Mouse (Mus musculus) urinary bladder, postnatal 36 days (tissue): Measurements from ENCODE around the gene Pacs1.
A peak's percentile ranks its signal among the peaks of the same experiment; 100 is the strongest.
"Not testable (repeated sequence)": the region's sequence is repeated elsewhere in the genome, so short reads cannot be mapped to it uniquely, and the experiment has no call there.

Experiments
- DNase-seq, 2 experiments: peaks; one replicate each; pipeline ENCODE4 v3.0.0; 2022; ENCODE audit warnings: low spot score in 2 of 2, mixed read lengths in 1 of 2

Gene Pacs1

DNA sequence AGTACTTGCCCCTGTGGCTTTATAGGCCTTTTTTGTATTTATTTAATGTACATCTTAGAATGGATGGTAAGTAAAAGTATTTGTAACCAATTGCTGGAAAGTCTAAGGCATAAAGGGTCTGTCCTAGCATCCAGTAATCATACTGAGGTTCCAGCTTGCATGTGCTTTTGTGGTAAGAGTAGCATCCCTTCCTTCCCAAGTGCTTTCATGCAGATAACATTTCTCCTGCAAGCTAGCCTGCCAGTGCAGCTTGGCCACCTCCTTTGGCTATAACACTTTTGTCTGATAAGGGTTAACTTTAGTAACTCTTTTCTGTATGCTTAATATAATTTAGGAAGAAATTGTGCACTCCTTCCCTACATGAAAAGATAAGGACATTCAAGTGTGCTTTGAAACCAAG lies 4.9 kb downstream of the Pacs1 start:
- DNase-seq: no peak

DNA sequence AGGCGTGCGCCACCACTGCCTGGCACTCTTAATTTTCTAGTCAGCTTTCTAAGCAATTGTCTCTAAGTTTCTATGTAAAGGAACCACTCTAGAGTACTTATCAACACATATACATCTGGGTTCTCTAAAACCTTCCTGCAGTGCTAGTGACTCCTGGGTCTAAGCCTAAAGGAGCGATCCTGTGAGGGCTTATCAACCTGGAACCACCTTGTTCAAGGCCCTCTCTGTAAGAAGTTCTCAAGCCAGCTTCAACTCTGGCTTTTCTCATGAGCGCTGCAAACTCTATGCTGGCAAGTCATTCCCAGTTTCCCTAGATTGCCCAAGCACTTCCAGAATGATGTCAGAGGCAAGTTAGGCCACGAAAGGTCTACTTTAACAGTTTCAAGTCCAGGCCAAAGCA lies 5.9 kb downstream of the Pacs1 start:
- DNase-seq: no peak

DNA sequence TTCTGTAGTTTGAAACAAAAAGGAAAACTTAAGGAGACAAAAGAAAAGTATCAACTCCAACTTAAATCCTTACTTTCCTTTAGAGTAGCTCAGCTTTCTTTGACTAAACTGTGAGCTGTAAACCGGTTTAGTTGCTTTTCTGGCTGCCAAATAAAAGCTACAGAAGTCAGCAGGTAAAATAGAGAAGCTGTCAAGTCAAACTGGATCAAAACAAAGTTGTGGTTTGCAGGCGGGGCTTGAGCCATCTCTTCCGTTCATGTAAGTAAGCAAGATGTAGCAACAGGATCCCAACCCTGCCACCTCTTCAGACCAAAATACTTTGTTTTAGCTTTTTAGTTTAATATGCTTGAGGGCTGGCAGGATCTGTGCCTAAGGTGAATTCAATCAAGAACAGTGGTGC lies 15.8 kb downstream of the Pacs1 start:
- peak; percentile 30 to 48 for DNase-seq

DNA sequence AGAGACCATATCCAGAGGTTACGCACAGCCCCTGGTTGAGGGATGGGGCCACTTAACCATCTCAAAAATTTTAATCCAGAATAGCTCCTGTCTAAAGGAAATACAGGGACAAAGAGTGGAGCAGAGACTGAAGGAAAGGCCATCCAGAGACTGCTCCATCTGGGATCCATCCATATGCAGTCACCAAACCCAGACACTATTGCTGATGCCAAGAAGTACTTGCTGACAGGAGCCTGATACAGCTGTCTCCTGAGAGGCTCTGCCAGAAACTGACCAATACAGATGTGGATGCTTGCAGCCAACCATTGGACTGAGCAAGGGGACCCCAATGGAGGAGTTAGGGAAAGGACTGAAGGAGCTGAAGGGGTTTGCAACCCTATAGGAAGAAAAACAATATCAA lies 35.9 kb downstream of the Pacs1 start:
- DNase-seq: not testable (repeated sequence)

DNA sequence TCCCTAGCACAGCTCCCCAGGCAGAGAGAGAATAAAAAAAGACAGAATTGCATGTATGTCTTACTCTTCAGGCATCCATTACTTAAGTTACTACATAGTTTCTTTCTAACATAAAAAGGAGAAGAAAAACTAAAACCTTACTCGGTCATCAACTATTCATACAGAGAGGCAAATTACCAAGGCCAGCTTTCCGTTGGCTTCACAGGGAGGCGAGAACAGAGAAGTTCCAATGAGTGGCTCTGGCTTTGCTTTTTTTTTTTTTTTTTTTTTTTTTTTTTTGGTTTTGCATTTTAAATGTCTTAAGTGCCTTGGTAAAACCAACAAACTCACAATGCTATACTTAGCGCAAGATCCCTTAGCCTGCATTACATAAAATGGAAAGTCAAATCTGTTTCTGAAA lies 40.2 kb downstream of the Pacs1 start:
- no peak for DNase-seq

DNA sequence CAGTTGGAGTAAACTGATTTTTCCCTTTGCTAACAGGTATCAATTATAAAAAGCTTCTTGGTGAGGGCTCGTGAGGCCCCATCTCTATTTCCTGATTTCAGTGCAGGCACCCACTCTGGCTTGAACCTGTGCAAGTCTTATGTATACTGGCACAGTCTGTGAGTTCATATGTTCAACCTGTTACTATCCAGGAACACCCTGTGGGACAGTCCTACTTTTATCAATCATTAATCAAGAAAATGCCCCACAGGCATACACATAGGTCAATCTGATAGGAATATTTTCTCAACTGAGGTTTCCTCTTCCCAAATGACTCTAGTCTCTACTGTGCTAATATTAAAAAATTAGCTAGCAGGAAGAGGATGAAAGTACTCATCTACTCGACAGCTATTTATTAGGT lies 42.8 kb downstream of the Pacs1 start:
- no peak for DNase-seq

DNA sequence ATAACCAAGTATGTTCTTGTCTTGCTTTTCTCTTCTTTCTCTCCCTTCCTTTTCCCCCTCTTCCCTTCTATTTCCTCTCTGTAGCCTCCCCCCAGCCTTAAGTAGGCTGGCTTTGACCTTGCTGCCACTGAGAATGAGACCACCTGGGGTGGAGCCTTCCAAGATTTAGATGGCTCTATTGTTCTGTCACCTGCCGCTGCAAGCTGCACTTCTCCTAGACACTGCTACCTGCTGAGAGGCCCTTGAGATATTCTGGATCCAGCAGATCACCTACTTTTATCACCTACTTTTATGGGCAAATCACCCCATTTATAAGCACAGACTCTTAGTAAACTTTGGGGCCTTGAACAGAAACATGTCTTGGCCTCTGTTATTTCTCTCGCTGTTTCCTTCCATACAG lies 48.3 kb downstream of the Pacs1 start:
- DNase-seq: no peak

DNA sequence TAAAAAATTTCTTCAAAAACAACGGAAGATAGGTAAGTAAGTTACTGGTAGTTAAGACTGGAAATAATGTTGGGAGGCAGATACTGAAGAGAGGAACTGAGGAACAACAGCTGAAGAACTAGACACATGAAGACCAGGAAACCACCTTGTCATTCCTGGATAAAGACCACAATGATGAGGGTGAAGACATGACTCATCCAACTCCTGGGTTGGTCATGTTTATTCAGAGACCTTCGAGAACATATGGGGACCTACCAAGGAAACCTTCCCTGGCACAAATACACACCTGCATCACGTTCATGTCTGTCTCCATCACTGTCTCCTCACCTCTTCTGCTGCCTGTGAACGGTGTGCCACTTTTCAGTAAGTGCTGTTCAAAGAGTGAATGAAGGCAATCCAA lies 48.8 kb downstream of the Pacs1 start:
- no peak for DNase-seq

DNA sequence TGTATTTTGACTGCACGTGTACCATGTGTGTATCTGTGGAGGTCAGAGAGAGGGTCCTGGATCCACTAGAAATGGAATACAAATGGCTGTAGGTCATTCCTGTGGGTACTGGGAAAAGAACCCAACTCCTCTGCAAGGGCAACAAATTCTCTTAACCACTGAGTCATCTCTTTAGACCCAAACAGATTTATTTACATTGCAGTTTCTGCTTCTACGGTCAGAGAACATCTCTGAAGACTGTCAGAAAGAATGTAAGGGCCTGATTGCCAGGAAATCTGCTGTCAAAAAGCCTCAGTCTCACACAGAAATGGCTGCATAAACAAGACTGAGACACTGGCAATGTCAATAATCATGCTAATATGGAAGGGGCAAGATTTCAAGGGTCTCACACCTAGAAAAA lies 51.0 kb downstream of the Pacs1 start:
- no peak for DNase-seq

DNA sequence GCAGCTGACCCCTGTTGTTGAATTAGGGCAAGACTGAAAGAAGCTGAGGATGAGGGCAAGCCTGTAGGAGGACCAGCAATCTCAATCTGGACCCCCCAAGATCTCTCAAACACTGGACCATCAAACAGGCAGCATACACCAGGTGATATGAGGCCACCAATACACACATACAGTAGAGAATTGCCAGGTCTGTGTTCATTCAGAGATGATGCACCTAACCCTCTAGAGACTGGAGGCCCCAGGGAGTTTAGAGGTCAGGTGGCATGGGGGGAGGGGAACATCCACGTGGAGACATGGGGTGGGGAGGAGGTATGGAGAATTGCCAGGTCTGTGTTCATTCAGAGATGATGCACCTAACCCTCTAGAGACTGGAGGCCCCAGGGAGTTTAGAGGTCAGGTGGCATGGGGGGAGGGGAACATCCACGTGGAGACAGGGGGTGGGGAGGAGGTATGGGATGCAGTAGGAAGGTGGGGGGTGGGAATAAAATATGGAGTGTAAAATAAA lies 51.6 kb downstream of the Pacs1 start:
- not testable (repeated sequence) for DNase-seq

DNA sequence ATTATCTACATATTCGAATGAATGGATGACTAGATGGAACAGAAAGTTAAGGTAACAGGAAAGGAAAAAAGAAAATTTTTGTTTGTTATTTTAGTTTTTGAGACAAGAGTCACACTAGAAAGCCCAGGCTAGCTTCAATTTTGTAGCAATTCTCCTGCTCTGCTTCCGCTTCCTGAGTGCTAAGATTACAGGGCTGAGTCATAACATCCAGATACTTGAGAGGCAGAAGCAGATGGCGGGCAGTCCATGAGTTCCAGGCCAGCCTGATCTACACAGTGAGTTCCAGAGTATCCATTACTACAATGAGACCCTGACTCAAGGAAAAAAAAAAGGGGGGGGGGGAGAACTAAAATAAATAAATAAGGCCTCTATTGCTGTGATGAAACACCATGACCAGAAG lies 52.5 kb downstream of the Pacs1 start:
- DNase-seq: no peak

DNA sequence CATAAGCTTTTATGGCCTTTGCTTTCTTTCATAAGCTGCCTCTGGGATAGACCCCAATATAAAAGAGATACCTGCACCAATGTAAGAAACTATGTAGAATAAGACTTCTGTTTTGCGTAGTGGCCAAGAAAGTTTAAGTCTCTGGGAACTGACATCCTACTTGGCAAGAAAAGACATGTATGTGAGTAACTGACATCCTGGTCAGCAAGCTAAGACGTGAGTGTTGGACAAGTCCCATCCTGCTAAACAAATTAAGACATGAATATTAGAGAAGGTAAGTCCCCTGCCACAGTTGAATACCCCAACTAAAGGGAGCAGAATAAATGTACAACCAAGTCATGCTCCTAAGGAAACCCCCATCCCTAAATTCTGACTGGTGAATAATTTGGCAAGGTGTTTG lies 71.2 kb downstream of the Pacs1 start:
- no peak for DNase-seq

DNA sequence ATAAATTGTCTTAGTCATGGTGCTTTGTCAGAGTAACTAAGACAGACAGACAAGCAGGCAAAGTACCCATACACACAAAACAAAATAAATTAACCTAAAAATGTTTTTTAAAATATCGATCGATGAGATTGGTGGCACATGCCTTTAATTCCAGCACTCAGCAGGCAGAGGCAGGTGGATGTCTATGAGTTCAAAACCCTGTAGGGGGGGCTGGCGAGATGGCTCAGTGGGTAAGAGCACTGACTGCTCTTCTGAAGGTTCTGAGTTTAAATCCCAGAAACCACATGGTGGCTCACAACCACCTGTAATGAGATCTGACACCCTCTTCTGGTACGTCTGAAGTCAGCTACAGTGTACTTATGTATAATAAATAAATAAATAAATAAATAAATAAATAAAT lies 72.3 kb downstream of the Pacs1 start:
- DNase-seq: not testable (repeated sequence)

DNA sequence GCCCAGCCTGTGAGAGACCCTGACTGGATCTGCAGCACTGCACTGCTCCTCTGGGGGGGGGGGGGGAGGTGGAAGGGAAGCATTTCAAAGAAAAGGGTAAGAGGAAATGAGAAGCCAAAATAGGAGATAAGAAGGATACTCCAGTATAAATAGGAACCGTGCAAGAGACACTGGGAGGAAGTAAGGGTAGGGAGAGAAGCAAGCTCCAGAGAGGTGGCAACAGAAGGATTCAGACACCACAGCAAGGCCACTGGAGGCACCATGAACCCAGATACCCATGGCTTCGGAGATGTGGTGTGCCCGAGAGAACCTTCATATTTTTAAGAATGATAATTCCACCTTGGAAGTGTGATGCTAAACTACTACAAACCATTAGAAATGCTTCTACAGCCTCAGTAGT lies 74.4 kb downstream of the Pacs1 start:
- DNase-seq: no peak

DNA sequence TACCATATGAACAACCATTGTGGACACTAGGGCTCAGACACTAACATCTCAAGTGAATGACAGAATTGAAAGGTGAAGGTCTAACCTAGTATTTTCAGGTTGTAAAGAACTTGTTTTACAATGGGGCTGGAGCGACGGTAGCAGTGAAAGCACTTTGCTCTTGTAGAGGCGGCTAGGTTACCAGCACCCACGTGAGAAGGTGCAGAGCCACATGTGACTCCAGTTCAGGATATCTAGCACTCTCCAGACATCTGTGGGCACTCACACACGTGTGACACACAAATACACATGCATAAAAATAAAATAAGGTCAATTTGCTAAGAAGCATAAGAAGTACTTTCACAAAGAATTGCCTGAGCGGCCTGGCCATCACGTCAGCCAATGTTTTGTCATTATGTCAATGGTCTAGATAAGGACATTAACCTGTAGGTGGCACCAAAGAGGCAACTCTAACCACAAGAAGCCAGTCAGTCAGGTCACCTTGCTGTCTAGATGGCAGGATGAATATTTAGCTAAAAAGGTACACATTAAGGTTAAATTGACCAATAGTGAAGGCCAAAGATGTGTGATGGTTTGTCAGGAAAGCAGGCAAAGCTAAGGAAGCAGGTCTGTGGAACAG lies 77.4 kb downstream of the Pacs1 start:
- peak; percentile 15 to 26 for DNase-seq

DNA sequence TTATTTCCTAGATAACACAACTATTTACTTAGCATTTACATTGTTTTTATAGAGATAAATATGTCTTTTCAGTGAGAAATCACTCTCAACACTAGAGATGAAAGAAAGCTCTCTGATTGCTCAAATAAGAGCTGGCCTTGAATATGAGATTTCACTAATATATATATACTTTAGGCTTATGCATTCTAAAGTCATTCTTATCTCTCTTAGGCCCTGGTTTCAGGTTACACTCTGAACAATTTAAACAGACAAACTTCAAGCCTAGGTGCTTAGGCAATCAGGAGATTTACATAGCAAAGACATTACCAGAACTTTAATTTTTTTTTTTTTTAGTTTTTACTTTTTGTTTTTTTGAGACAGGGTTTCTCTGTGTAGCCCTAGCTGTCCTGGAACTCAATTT lies 80.5 kb downstream of the Pacs1 start:
- no peak for DNase-seq

DNA sequence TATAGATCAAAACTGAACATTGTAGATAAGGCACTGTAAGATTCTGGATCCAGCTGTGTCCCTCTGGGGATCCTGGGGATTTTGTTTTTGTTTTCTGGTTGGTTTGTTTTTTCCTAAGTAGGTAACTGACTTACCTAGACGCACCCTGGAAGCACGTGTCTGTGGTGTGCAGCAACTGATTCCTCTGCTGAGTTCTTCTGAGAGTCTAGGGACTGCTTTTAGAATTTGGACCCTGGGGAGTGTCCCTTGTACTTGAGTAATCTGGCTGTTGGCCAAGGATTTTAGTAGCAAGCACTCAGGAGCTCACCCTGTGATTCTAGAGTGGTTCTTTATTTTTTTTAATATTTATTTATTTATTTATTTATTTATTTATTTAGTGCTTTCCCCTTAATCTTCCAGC lies 85.5 kb downstream of the Pacs1 start:
- no peak for DNase-seq

DNA sequence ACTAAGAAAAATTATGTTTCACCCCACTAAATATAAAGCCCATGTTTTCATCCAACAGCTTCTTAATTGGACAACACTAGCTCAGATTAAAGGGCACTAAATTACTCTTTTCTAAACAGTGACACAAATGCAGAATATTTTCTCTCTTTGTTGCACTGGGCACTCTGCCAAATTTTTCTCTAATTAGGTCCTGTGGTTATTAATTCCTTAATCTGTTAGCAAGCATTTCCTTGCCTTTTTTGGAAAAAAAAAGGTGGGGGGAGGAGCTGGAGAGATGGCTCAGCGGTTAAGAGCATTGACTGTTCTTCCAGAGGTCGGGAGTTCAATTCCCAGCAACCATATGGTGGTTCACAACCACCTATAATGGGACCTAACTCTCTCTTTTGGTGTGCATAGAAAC lies 91.0 kb downstream of the Pacs1 start:
- DNase-seq: no peak

DNA sequence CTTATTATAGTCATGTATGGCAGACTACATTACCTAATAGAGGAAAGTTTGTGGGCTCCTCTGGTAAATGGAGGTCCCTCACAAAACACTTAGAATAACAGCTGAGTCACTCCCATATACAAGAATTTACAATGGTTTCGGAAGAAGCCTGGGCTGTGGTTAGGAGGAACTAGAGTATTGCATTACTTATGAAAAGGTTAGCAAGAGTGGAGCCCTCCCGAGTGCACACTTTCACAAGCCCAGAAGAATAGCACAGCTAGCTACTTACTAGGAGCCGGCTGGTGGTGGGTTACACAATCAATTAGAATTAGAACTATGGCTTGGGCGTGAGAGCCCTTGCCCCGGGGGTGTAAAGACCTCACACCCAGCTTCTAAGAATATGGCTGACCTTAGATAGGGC lies 94.3 kb downstream of the Pacs1 start:
- DNase-seq: no peak

DNA sequence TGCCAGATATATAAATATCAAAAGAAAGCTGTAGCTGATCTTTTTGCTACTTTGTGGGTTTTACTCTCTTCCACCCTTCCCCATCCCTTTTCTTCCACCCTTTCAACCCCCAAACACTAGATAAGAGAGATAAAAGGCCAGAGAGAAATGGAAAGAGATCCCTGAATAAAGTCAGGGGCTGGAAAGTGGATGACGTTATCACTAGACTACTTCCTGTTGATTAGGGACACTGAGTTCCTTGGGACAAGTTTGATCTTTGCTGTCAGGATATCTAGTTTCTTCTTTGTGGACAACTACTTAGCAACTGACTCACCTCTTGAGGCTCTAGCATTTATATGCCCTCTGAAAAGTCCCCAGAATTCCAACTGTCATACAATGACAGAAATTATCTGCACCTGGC lies 102.5 kb downstream of the Pacs1 start:
- no peak for DNase-seq

DNA sequence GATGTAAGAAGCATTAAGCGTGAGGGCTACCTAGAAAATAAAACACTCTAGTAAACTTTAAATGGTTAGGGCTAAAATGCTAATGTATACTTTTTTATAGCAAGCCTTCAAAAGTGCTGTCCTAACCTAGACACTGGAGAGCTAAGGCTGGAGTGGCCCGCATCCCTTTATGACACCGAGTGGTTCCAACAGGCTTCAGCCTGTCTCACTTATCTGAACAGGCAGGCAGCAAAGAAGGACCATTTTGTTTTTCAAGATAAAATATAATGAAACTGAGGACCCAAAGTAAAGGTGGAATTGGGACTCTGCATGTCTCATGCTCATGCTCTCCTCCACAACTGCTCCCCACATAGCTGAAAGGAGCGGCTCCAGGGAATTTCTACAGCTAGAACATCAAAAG lies 105.4 kb downstream of the Pacs1 start:
- no peak for DNase-seq

DNA sequence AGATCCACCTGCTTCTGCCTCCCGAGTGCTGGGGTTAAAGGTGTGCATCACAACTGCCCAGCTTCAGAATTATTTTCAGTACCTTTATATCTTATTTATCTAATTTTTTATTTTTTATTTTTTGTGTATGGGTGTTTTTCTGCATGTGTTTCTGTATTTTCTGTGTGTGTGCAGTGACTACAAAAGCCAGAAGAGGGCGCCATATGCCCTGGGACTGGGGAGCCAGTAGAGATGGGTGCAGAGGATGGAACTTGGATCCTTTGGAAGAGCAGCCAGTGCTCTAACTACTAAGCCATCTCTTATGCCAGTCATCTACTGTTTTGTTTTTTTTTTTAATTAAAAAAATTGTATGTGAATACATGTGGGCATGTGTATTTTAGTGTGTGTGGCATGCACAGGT lies 108.5 kb downstream of the Pacs1 start:
- DNase-seq: no peak

DNA sequence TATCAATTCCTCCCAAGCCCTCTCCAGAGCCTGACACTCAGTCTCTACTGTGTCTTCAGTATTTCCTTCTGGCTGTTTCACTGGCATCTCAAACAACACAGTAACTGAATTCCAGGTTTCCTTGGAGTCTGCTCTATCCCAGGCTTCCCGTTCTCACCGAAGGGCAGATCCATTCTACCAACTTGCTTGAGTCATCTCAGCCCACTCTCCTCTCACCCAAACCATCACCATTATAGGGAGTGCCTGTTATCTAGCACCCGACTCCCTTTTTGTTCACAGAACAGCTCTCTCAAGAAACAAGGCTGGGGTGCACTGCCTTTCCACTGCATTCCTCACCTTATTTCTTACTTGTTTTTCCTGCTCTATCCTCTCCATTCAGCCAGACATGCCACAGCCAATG lies 111.0 kb downstream of the Pacs1 start:
- no peak for DNase-seq

DNA sequence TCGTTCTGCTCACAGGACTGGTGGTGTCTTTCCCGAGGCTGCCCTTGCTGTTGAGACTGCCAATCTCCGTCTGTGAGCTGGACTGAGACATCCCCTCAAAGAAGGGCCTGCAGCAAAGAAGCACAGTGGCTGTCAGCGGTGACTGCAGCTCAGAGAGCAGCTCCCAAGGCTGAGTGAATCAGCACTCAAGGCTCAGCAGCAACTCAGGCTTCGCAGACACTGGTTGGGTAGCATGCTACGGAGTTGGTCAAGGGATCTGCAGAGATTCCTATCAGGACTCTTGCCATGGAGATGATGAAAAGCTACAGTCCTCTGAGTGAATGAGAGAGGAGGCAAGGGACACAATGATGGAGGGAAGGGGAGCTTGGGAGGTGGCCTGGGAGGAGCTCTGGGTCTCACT lies 120.7 kb downstream of the Pacs1 start:
- DNase-seq: no peak
